Mouse (Mus musculus): ENCODE measurements around the gene Prkd1.

GRCm38 (mm10) chr12:50648671-50649541 lies at the start of gene Prkd1:
- TF ChIP-seq POLR2A (IDR thresholded peaks at IDR 0.05; ENCODE audit: low read depth, low read length) = no peak
- no peak for TF ChIP-seq POLR2AphosphoS2 (IDR thresholded peaks at IDR 0.05; ENCODE audit: low read depth, low read length)
- TF ChIP-seq CTCF (conservative IDR thresholded peaks at IDR 0.05 in 1 of 2, IDR thresholded peaks at IDR 0.05 in 1 of 2; ENCODE audit: low read depth in 2 of 2, low read length in 2 of 2) = no peak
- TF ChIP-seq SMC3 (IDR thresholded peaks at IDR 0.05; ENCODE audit: low read depth, low read length) = no peak

Data from CH12.LX (cell line).